Mouse (Mus musculus) embryonic facial prominence, embryonic 14.5 days (tissue): ENCODE data around the gene Ccdc158. TPM values are rescaled to one million over a fixed set of nuclear protein-coding genes. Genes with fewer than 3 reads are reported as not detected.

Experiments
- ATAC-seq: fragments of 200-750 bp; cut with Nextera tagmentation; 2 replicates; pipeline ENCODE4 v1.8.0; 2017; ENCODE audit warnings: low read depth, moderate number of reproducible peaks, moderate TSS enrichment
- DNase-seq: peaks from one replicate; pipeline ENCODE4 v3.0.0-alpha.2; 2015; ENCODE audit warnings: low spot score
- H3K27ac ChIP-seq: fragments of 300-500 bp; sonication (generic); replicated peaks from 2 replicates; pipeline ENCODE4 v1.5.1; 2014; ENCODE audit warnings: low read depth, mild to moderate bottlenecking, low read length, moderate library complexity
- H3K27me3 ChIP-seq: fragments of 300-500 bp; sonication (generic); replicated peaks from 2 replicates; pipeline ENCODE4 v1.6.1; 2014; ENCODE audit warnings: low read length; ENCODE audit not compliant: control insufficient read depth, insufficient read depth
- H3K36me3 ChIP-seq: fragments of 300-500 bp; sonication (generic); 2 replicates; pipeline ENCODE4 v1.6.1; 2014; ENCODE audit warnings: low read length, mixed read lengths; ENCODE audit not compliant: control insufficient read depth, insufficient read depth
- H3K4me1 ChIP-seq: fragments of 300-500 bp; sonication (generic); 2 replicates; pipeline ENCODE4 v1.6.1; 2014; ENCODE audit warnings: antibody characterized with exemption, low read length; ENCODE audit not compliant: control insufficient read depth, insufficient read depth
- H3K4me2 ChIP-seq: fragments of 300-500 bp; sonication (generic); 2 replicates; pipeline ENCODE4 v1.6.1; 2014; ENCODE audit warnings: low read depth, mild to moderate bottlenecking, low read length, moderate library complexity, mixed read lengths
- H3K4me3 ChIP-seq: fragments of 300-500 bp; sonication (generic); 2 replicates; pipeline ENCODE4 v1.5.1; 2014; ENCODE audit warnings: low read depth, mild to moderate bottlenecking, low read length
- H3K9ac ChIP-seq: fragments of 300-500 bp; sonication (generic); 2 replicates; pipeline ENCODE4 v1.6.1; 2014; ENCODE audit warnings: low read depth, mild to moderate bottlenecking, low read length, moderate library complexity, mixed read lengths
- H3K9me3 ChIP-seq: fragments of 300-500 bp; sonication (generic); 2 replicates; pipeline ENCODE4 v1.6.1; 2016; ENCODE audit warnings: low read length; ENCODE audit not compliant: control insufficient read depth
- WGBS: fragments of 180-500 bp; shearing (Covaris S2); extraction: QIAGEN DNeasy Blood & Tissue Kit; methylation state at CpG from one replicate; pipeline ENCODE4 v1.1.7; 2014; 5-methylcytosine and 5-hydroxymethylcytosine counted together
- polyA plus RNA-seq: library from polyadenylated mRNA; unstranded; fragments of >200 nt; fragmentation: Nextera tagmentation; extraction: Ambion mirVana; gene quantifications from 2 replicates; pipeline ENCODE4 v1.2.1, GENCODE M21; 2014

Ccdc158 gene
- polyA plus RNA-seq, 1 experiment from 2014 or later, result 1.4 TPM

- no peak overlapping the region for H3K4me3 ChIP-seq
- ATAC-seq, result peak; percentile 42; the same call in 1 of the 2 replicates
- WGBS, result 62% methylated on average over 10 of the region's 10 CpGs
- no peaks in the 10 kb centered on the region for H3K27me3 ChIP-seq
- H3K27ac ChIP-seq, result no peak overlapping the region
- H3K9ac ChIP-seq, result no peak overlapping the region
- H3K4me1 ChIP-seq, result no peaks in the 10 kb centered on the region; the same call in none of the 2 replicates
- no peaks in the 10 kb centered on the region for H3K9me3 ChIP-seq
- no peak overlapping the region for H3K4me2 ChIP-seq
- DNase-seq, result peak; percentile 68
- no peaks in the 10 kb centered on the region for H3K36me3 ChIP-seq
Observed at GRCm38 (mm10) chr5:92599030-92599429, 76.0 kb downstream of the Ccdc158 start.

- 86% methylated on average over 8 of the region's 8 CpGs for WGBS
- Histone ChIP-seq H3K4me3 (no peak overlapping the region), H3K9ac (no peak overlapping the region), H3K27ac (no peak overlapping the region), H3K9me3 (no peaks in the 10 kb centered on the region), H3K27me3 (no peaks in the 10 kb centered on the region), H3K36me3 (no peaks in the 10 kb centered on the region), H3K4me1 (no peaks in the 10 kb centered on the region), H3K4me2 (no peak overlapping the region)
- no peak for ATAC-seq
- DNase-seq, result no peak
Observed at GRCm38 (mm10) chr5:92596865-92597264, 78.2 kb downstream of the Ccdc158 start.

GRCm38 (mm10) chr5:92595026-92595425 is 80.0 kb downstream of the Ccdc158 start:
- no peak for ATAC-seq
- Histone ChIP-seq H3K4me2 (no peak overlapping the region), H3K27ac (no peak overlapping the region), H3K4me3 (no peak overlapping the region), H3K27me3 (no peaks in the 10 kb centered on the region), H3K4me1 (no peaks in the 10 kb centered on the region), H3K9me3 (no peaks in the 10 kb centered on the region), H3K36me3 (no peaks in the 10 kb centered on the region), H3K9ac (no peak overlapping the region)
- no peak for DNase-seq
- WGBS, result 66% methylated on average over 5 of the region's 5 CpGs

GRCm38 (mm10) chr5:92585932-92586331 is 89.1 kb downstream of the Ccdc158 start:
- no peak for ATAC-seq
- 48% methylated on average over 10 of the region's 10 CpGs for WGBS
- no peak overlapping the region for H3K27ac ChIP-seq
- no peaks in the 10 kb centered on the region for H3K36me3 ChIP-seq
- no peak overlapping the region for H3K4me3 ChIP-seq
- no peaks in the 10 kb centered on the region for H3K9me3 ChIP-seq
- H3K4me1 ChIP-seq, result no peaks in the 10 kb centered on the region
- no peak overlapping the region for H3K4me2 ChIP-seq
- H3K27me3 ChIP-seq, result no peaks in the 10 kb centered on the region
- no peak for DNase-seq
- H3K9ac ChIP-seq, result no peak overlapping the region

- Histone ChIP-seq H3K36me3 (no peaks in the 10 kb centered on the region), H3K27ac (no peak overlapping the region), H3K9me3 (no peaks in the 10 kb centered on the region), H3K27me3 (no peaks in the 10 kb centered on the region), H3K4me1 (no peaks in the 10 kb centered on the region), H3K4me2 (no peak overlapping the region), H3K9ac (no peak overlapping the region), H3K4me3 (no peak overlapping the region)
- ATAC-seq (no peak), DNase-seq (no peak)
- WGBS, result 83% methylated on average over 14 of the region's 14 CpGs
Observed at GRCm38 (mm10) chr5:92579559-92579958, 95.5 kb downstream of the Ccdc158 start.

GRCm38 (mm10) chr5:92571232-92571631 is 103.8 kb downstream of the Ccdc158 start:
- DNase-seq, result no peak
- ATAC-seq, result no peak
- Histone ChIP-seq H3K4me1 (no peaks in the 10 kb centered on the region), H3K4me3 (no peak overlapping the region), H3K27ac (no peak overlapping the region), H3K27me3 (no peaks in the 10 kb centered on the region), H3K9me3 (no peaks in the 10 kb centered on the region), H3K36me3 (no peaks in the 10 kb centered on the region), H3K9ac (no peak overlapping the region), H3K4me2 (no peak overlapping the region)
- 79% methylated on average over 4 of the region's 4 CpGs for WGBS

GRCm38 (mm10) chr5:92562002-92562401 is 113.1 kb downstream of the Ccdc158 start:
- Histone ChIP-seq H3K4me3 (no peak overlapping the region), H3K36me3 (no peaks in the 10 kb centered on the region), H3K9ac (no peak overlapping the region), H3K27ac (no peak overlapping the region), H3K9me3 (no peaks in the 10 kb centered on the region), H3K4me2 (no peak overlapping the region), H3K4me1 (peaks cover 9% of the 10 kb centered on the region; the same call in 1 of the 2 replicates), H3K27me3 (no peaks in the 10 kb centered on the region)
- WGBS, result 65% methylated on average over 13 of the region's 13 CpGs
- ATAC-seq (no peak), DNase-seq (peak; percentile 7)

- ATAC-seq (no peak), DNase-seq (peak; percentile 18)
- Histone ChIP-seq H3K27me3 (no peaks in the 10 kb centered on the region), H3K9ac (no peak overlapping the region), H3K4me2 (no peak overlapping the region), H3K4me1 (peaks cover 9% of the 10 kb centered on the region; the same call in 1 of the 2 replicates), H3K36me3 (no peaks in the 10 kb centered on the region), H3K27ac (no peak overlapping the region), H3K9me3 (no peaks in the 10 kb centered on the region), H3K4me3 (no peak overlapping the region)
- 83% methylated on average over 2 of the region's 2 CpGs for WGBS
Observed at GRCm38 (mm10) chr5:92560201-92560600, 114.9 kb downstream of the Ccdc158 start.
